Mouse (Mus musculus) ovary, postnatal 14 days (tissue): Measurements from ENCODE around the gene Rac2.

ENCODE experiments used
- DNase-seq: peaks from one replicate; pipeline ENCODE4 v3.0.0; 2022; ENCODE audit warnings: low spot score

Rac2 gene

GRCm38 (mm10) chr15:78572658-78573397, at the start of gene Rac2:
TSS of gene Rac2 (minus strand) at chr15:78572783.
- DNase-seq = no peak

GRCm38 (mm10) chr15:78616973-78617372, 44.4 kb upstream of the Rac2 start:
- no peak for DNase-seq

GRCm38 (mm10) chr15:78614536-78614935, 42.0 kb upstream of the Rac2 start:
- no peak for DNase-seq

GRCm38 (mm10) chr15:78610705-78611462, 38.3 kb upstream of the Rac2 start:
- DNase-seq = peak; percentile 42

- no peak for DNase-seq
These were observed 34.9 kb upstream of the Rac2 start for GRCm38 (mm10) chr15:78607463-78607862.

- DNase-seq = no peak
These were observed 33.5 kb upstream of the Rac2 start for GRCm38 (mm10) chr15:78606059-78606458.

GRCm38 (mm10) chr15:78605371-78605791, 32.8 kb upstream of the Rac2 start:
- DNase-seq = no peak

GRCm38 (mm10) chr15:78604255-78604654, 31.7 kb upstream of the Rac2 start:
- no peak for DNase-seq

- DNase-seq = no peak
These were observed 28.6 kb upstream of the Rac2 start for GRCm38 (mm10) chr15:78601180-78601579.

DNA sequence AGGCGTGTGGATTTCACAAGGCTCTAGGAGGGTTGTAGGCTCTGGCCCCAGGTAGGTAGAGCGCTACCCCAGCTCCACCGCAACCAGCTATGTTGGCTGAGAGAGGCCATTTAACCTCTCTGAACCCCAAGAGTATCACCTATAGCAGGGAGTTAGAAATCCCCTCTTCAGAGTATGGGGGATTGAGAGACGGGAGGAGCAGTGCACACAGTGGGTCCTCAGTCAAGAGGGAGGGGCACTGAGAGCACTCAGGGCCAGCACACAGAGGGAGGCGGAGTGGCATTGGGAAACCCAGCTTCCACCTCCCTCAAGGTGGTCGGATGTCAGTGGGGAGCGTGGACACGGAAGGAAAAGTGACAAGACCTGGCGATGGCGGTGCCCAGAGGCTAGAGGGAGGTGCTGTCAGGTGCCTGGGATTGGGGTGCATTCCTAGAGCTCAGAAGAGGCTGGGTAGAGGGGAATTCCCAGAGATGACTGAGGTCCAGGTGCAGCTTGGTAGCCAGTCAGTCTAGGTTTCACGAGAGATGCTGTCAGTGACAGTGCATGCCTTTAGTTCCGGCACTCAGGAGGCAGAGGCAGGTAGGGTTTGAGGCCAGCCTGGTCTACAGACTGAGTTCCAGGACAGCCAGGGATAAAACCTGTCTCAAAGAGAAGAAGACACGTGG, 27.1 kb upstream of the Rac2 start:
- no peak for DNase-seq

GRCm38 (mm10) chr15:78599124-78599523, 26.5 kb upstream of the Rac2 start:
- DNase-seq = no peak

DNA sequence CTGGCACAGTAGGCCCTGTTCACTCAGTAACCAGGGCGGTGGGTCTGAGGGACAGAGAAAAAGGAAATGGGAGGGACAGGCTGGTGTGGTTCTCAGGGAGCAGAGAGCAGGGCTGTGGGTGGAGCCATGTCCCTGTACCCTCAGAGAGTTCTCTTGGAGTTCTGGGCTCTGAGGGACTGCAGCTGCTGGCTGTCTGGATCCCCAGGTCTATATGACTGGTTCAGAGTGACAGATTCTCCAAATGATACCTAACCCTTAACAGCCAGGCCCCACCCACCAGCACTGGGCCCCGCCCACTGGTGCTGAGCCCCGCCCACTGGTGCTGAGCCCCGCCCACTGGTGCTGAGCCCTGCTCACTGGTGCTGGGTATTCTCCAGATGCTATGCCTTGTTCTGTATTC, 25.1 kb upstream of the Rac2 start:
- no peak for DNase-seq

DNA sequence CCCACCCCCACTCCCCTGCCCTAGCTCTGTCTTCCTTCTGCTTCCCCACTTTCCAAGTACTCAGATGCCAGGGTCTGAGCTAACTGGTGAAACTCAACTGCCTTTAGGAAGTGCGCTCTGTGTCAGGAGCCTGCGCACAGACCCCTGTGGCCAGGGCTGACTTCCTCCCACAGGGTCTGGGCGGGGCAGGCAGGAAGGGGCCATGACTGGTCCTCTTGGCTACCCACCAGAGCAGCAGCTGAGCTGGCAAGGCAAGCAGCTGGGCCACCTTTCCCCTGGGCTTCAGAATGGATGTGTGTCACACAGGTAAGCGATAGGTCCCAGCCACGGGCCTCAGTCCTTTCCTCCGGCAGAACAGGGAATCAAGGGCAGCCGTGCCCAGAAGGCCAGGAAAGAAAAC, 24.3 kb upstream of the Rac2 start, which contains the start of gene Cyth4:
Gene Cyth4 (plus strand): TSS at position 134 of the 400 bp plus-strand sequence.
- no peak for DNase-seq

GRCm38 (mm10) chr15:78596504-78596903, 23.9 kb upstream of the Rac2 start:
- no peak for DNase-seq

- no peak for DNase-seq
These were observed 22.9 kb upstream of the Rac2 start for GRCm38 (mm10) chr15:78595468-78595867.

DNA sequence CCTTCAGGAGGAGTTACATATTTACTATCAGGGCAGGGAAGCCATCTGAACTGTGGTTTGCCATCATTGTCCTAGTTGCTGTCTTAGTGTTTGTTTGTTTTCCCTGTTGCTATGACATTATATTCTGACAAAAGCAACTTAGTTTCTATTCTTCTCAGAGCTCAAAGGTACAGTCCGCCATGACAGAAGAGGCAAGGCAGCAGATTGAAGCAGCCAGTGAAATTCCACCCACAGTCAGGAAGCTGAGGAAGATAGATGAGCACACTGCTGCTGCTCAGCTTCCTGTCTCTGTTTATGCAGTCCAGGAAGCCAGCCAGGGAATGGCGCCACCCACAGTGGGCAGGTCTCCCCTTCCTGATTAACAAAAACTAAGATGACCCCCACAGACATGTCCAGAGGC, 22.2 kb upstream of the Rac2 start:
- DNase-seq = no peak

GRCm38 (mm10) chr15:78593896-78594425, 21.4 kb upstream of the Rac2 start:
- DNase-seq = no peak

DNA sequence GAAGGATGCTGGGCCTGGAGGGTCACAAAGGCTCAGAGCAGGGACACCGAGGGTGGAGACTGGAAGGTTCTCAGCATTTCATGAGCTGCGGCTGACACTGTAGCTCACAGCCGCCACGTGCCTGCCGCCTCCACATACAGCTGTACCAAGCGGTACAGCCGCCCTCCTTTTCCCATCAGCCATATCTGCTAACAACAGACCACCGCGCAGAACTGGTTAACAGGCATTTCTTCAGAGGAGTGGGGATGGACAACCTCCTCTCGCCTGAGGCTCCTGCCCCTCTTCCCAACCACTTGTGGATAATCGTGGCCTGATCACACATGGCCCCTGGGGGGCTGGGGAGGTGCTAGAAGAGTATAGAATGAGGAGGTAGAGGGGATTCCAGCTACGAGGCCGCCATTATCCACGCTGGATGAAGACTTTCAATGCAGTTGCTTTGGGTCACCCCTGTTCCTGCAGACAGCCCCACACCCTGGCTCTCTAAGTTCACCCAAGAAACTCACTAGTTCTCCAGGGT, 19.9 kb upstream of the Rac2 start:
- DNase-seq = no peak

DNA sequence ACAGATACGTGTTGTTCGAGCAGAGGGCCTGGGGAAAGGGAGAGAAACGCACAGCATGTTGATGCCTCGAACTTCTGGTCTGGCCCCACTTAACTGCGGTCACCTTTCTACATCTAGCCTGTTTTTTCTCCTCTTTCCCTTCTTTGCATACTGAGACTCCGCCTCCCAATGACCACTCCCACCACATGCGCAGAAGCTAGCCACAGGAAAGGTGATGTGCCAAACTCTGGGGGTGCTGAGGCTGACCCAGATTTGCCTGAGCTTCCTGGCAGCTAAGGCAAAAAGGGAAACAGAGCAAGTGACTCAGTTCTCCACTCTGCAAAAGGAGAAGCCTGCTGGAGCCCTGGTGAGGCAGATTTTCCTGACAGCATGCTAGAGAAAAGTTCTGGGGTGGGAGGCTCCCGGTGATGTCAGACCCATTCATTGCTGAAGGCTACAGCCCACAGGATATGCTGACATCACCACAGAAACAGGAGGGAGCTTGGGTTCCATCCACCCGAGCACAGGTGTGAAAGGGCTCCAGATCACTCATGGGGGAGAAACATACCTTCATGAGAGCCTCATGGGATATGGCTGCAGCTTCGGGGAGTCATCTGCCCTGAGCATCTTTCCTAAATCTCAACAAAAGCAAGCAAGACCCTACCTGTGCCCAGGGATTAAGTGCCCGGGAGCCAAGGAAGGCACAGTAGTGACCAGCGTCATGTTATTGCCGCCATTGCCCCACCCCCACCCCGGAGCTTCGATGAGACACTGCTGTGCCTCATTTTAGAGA, 19.3 kb upstream of the Rac2 start:
- DNase-seq = no peak

DNA sequence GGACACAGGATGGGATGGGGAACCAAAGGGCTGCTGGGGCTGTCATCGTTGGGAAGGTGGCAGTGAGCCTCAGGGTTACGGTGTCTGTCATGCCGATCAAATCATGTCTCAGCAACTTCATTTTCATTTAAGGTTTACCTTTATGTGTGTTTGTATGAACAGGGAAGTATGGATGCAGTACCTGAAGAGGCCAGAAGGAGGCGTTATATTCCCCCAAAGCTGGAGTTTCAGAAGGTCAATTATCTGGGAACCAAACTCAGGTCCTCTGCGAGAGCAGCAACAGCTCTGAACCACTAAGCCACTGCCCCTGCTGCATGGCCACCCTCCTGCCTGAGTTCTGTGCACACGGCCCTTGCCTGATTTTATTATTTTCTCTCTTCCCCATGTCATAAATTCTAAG, 18.2 kb upstream of the Rac2 start:
- no peak for DNase-seq

DNA sequence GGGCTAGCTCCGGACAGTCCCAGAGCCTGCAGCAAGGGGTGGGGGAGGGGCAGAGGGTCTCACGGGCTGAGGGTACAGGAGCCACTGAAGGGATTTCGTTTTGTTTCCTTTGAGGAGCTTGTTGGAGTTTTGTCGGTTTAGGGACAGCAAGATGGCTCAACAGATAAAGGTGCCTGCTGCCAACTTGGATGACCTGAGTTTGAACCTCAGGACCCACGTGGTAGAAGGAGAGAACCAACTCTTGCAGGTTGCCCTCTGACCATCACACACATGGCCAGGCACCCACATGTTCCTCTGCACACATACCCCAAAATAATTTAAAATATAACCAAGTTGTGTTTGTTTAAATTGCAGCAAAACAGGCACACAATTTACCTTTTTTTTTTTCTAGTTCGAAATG, 17.4 kb upstream of the Rac2 start:
- DNase-seq = no peak

- DNase-seq = no peak
These were observed 16.3 kb upstream of the Rac2 start for GRCm38 (mm10) chr15:78588900-78589299.
